ENCODE assay signal across 8 mouse cellular contexts in the genomic region with DNA sequence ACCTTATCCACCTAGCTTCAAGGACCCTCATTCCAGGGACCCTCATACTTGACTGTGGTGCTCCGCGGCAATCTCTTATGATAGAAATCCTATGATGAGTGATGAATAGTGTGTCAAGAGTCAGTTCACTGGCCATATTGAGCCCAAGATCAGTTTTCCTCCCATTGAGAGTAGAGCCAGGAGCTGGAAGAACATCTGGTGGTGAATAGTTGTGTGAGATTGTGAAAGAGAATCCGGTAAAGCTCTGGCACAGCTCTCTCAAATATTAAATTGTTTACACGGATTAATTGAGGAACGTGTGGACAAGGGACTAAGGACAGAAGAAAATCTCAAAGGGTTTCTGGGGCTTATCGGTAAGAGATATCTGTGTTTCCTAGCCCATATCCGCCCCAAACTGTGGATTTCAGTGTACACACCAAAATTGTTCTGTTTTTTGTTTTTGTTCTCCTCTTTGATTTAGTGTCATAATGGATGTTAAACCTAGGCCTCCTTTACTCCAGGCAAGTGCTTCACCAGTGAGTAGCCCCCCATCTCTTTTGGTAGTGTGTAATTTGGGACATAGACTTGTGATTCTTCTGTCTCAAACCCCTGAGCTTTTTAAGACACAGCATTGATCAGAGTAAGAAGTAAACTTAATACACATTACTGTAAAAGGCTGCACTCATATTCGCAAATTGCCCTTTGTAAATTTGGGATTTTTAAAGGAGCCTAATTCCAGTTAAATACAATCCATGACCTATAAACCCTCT. TPM values are rescaled to one million over a fixed set of nuclear protein-coding genes. Genes with fewer than 3 reads are reported as not detected.
A peak's percentile ranks its signal among the peaks of the same experiment; 100 is the strongest.
DNase-seq lines count a peak whose midpoint lies in the region; ATAC-seq lines count a peak whose summit lies in the region.

No protein-coding gene starts in this region.

- H3K27ac ChIP-seq in embryonic facial prominence, embryonic 11.5 days (replicated peaks; ENCODE audit: low read depth, low read length) = no peak overlapping the region
- no peak overlapping the region for H3K27ac ChIP-seq in intestine, embryonic 14.5 days (ENCODE audit: low read depth)
- peak overlapping the region; percentile 91; the same call in 1 of the 2 replicates for H3K27ac ChIP-seq in midbrain, embryonic 15.5 days

- WGBS in embryonic facial prominence, embryonic 11.5 days = 79% methylated on average over 8 of the region's 8 CpGs
- WGBS in intestine, embryonic 14.5 days = 81% methylated on average over 8 of the region's 8 CpGs
- WGBS in midbrain, embryonic 15.5 days = 80% methylated on average over 8 of the region's 8 CpGs

- H3K27me3 ChIP-seq in embryonic facial prominence, embryonic 11.5 days (ENCODE audit: control insufficient read depth, insufficient read depth, low read length) = no peaks in the 10 kb centered on the region
- no peaks in the 10 kb centered on the region for H3K27me3 ChIP-seq in intestine, embryonic 14.5 days (replicated peaks; ENCODE audit: control insufficient read depth, insufficient read depth, low read length)
- no peaks in the 10 kb centered on the region for H3K27me3 ChIP-seq in midbrain, embryonic 15.5 days (replicated peaks)

- peak overlapping the region; percentile 56 for H3K4me3 ChIP-seq in embryonic facial prominence, embryonic 11.5 days (ENCODE audit: low read depth, low read length)
- peak overlapping the region; percentile 70 for H3K4me3 ChIP-seq in intestine, embryonic 14.5 days (ENCODE audit: low read depth, low read length)
- H3K4me3 ChIP-seq in midbrain, embryonic 15.5 days = peak overlapping the region; percentile 95

- DNase-seq in kidney, adult 9 months = peak; percentile 13
- DNase-seq in kidney, adult 18-20 months = no peak
- no peak for DNase-seq in embryonic facial prominence, embryonic 11.5 days (ENCODE audit: low spot score)
- no peak for DNase-seq in intestine, embryonic 14.5 days (ENCODE audit: low spot score)
- DNase-seq in spleen, postnatal 10 days (ENCODE audit: low spot score in 2 of 2) = no peak
- no peak for DNase-seq in urinary bladder, postnatal 25 days (ENCODE audit: low spot score)
- DNase-seq in B cell, adult 2 months = no peak

- H3K4me1 ChIP-seq in embryonic facial prominence, embryonic 11.5 days (ENCODE audit: control insufficient read depth, insufficient read depth, low read length) = no peaks in the 10 kb centered on the region
- H3K4me1 ChIP-seq in intestine, embryonic 14.5 days (replicated peaks; ENCODE audit: control insufficient read depth, insufficient read depth, low read length) = no peaks in the 10 kb centered on the region
- peaks cover 6% of the 10 kb centered on the region; the same call in 1 of the 2 replicates for H3K4me1 ChIP-seq in midbrain, embryonic 15.5 days

- H3K9ac ChIP-seq in embryonic facial prominence, embryonic 11.5 days (replicated peaks; ENCODE audit: low read length) = no peak overlapping the region
- no peak overlapping the region for H3K9ac ChIP-seq in intestine, embryonic 14.5 days (ENCODE audit: low read length)
- H3K9ac ChIP-seq in midbrain, embryonic 15.5 days = peak overlapping the region; percentile 74; the same call in 1 of the 2 replicates

- H3K36me3 ChIP-seq in embryonic facial prominence, embryonic 11.5 days (replicated peaks; ENCODE audit: control insufficient read depth, insufficient read depth, low read depth, low read length) = no peaks in the 10 kb centered on the region
- H3K36me3 ChIP-seq in intestine, embryonic 14.5 days (ENCODE audit: control insufficient read depth, insufficient read depth, low read length) = no peaks in the 10 kb centered on the region
- no peaks in the 10 kb centered on the region for H3K36me3 ChIP-seq in midbrain, embryonic 15.5 days (replicated peaks)

- H3K9me3 ChIP-seq in embryonic facial prominence, embryonic 11.5 days (replicated peaks; ENCODE audit: control insufficient read depth, low read length) = no peaks in the 10 kb centered on the region
- no peaks in the 10 kb centered on the region for H3K9me3 ChIP-seq in intestine, embryonic 14.5 days (ENCODE audit: control insufficient read depth, low read length)
- no peaks in the 10 kb centered on the region; the same call in 1 of the 2 replicates for H3K9me3 ChIP-seq in midbrain, embryonic 15.5 days

- no peak overlapping the region; the same call in 1 of the 2 replicates for H3K4me2 ChIP-seq in embryonic facial prominence, embryonic 11.5 days (ENCODE audit: low read depth, low read length)
- H3K4me2 ChIP-seq in intestine, embryonic 14.5 days (ENCODE audit: low read length) = peak overlapping the region; percentile 17; the same call in 1 of the 2 replicates
- peak overlapping the region; percentile 69 for H3K4me2 ChIP-seq in midbrain, embryonic 15.5 days

- ATAC-seq in embryonic facial prominence, embryonic 11.5 days (replicated peaks; ENCODE audit: insufficient number of reproducible peaks, low FRiP score, low TSS enrichment, low read depth) = no peak
- ATAC-seq in intestine, embryonic 14.5 days (replicated peaks; ENCODE audit: low FRiP score, low TSS enrichment, low read depth) = peak; percentile 26
- peak; percentile 34; the same call in 1 of the 2 replicates for ATAC-seq in midbrain, embryonic 15.5 days (replicated peaks)

RNA-seq across cellular contexts. Expression of a gene that starts 0.4 kb away (rescaled TPM):
- polyA plus RNA-seq in embryonic facial prominence, embryonic 11.5 days (2014; fragmentation: Nextera tagmentation; extraction: Ambion mirVana) = 8.3 and 8.7 TPM in 2 replicates
- 7.0 and 7.4 TPM in 2 replicates for polyA plus RNA-seq in intestine, embryonic 14.5 days (2014; fragmentation: Nextera tagmentation; extraction: Ambion mirVana)
- polyA plus RNA-seq in midbrain, embryonic 15.5 days (2015; fragmentation: Nextera tagmentation; extraction: Ambion mirVana) = 14.4 and 14.5 TPM in 2 replicates

RNA-seq across cellular contexts. Expression of a gene that starts 17.8 kb away (rescaled TPM):
- 1.9 and 2.9 TPM in 2 replicates for polyA plus RNA-seq in embryonic facial prominence, embryonic 11.5 days (2014; fragmentation: Nextera tagmentation; extraction: Ambion mirVana)
- 3.7 TPM in 2 replicates for polyA plus RNA-seq in intestine, embryonic 14.5 days (2014; fragmentation: Nextera tagmentation; extraction: Ambion mirVana)
- 5.5 and 7.0 TPM in 2 replicates for polyA plus RNA-seq in midbrain, embryonic 15.5 days (2015; fragmentation: Nextera tagmentation; extraction: Ambion mirVana)

RNA-seq across cellular contexts. Expression of a gene that starts 33.6 kb away (rescaled TPM):
- 3.8 and 5.5 TPM in 2 replicates for polyA plus RNA-seq in embryonic facial prominence, embryonic 11.5 days (2014; fragmentation: Nextera tagmentation; extraction: Ambion mirVana)
- 3.1 and 3.4 TPM in 2 replicates for polyA plus RNA-seq in intestine, embryonic 14.5 days (2014; fragmentation: Nextera tagmentation; extraction: Ambion mirVana)
- 3.2 and 3.5 TPM in 2 replicates for polyA plus RNA-seq in midbrain, embryonic 15.5 days (2015; fragmentation: Nextera tagmentation; extraction: Ambion mirVana)

RNA-seq across cellular contexts. Expression of a gene that starts 50.0 kb away (rescaled TPM):
- not detected in 2 replicates for polyA plus RNA-seq in embryonic facial prominence, embryonic 11.5 days (2014; fragmentation: Nextera tagmentation; extraction: Ambion mirVana)
- polyA plus RNA-seq in intestine, embryonic 14.5 days (2014; fragmentation: Nextera tagmentation; extraction: Ambion mirVana) = not detected in 2 replicates
- 0.31 TPM in 2 replicates for polyA plus RNA-seq in midbrain, embryonic 15.5 days (2015; fragmentation: Nextera tagmentation; extraction: Ambion mirVana)

RNA-seq across cellular contexts. Expression of a gene that starts 58.1 kb away (rescaled TPM):
- polyA plus RNA-seq in embryonic facial prominence, embryonic 11.5 days (2014; fragmentation: Nextera tagmentation; extraction: Ambion mirVana) = 7.7 and 8.0 TPM in 2 replicates
- 5.1 and 6.1 TPM in 2 replicates for polyA plus RNA-seq in intestine, embryonic 14.5 days (2014; fragmentation: Nextera tagmentation; extraction: Ambion mirVana)
- 8.6 and 9.7 TPM in 2 replicates for polyA plus RNA-seq in midbrain, embryonic 15.5 days (2015; fragmentation: Nextera tagmentation; extraction: Ambion mirVana)
